Mouse (Mus musculus) limb, embryonic 12.5 days (tissue): ENCODE results near the gene Spata31d1b. TPM values are rescaled to one million over a fixed set of nuclear protein-coding genes. Genes with fewer than 3 reads are reported as not detected.
"Not testable (repeated sequence)": the region's sequence is repeated elsewhere in the genome, so short reads cannot be mapped to it uniquely, and the experiment has no call there.

Experiments used
- ATAC-seq: fragments of 200-750 bp; cut with Nextera tagmentation; 2 replicates; pipeline ENCODE4 v1.8.0; 2017; ENCODE audit warnings: low read depth, moderate TSS enrichment; ENCODE audit not compliant: insufficient number of reproducible peaks, insufficient read depth, low FRiP score, low TSS enrichment
- H3K27ac ChIP-seq: fragments of 300-500 bp; sonication (generic); 2 replicates; pipeline ENCODE4 v1.5.1; 2016; ENCODE audit warnings: mild to moderate bottlenecking, moderate library complexity
- H3K27me3 ChIP-seq: fragments of 300-500 bp; sonication (generic); 2 replicates; pipeline ENCODE4 v1.6.1; 2016; ENCODE audit warnings: mild to moderate bottlenecking, moderate library complexity
- H3K36me3 ChIP-seq: fragments of 300-500 bp; sonication (generic); 2 replicates; pipeline ENCODE4 v1.6.1; 2016; ENCODE audit warnings: mild to moderate bottlenecking, moderate library complexity
- H3K4me1 ChIP-seq: fragments of 300-500 bp; sonication (generic); replicated peaks from 2 replicates; pipeline ENCODE4 v1.6.1; 2016
- H3K4me2 ChIP-seq: fragments of 300-500 bp; sonication (generic); 2 replicates; pipeline ENCODE4 v1.6.1; 2016; ENCODE audit warnings: mild to moderate bottlenecking, moderate library complexity
- H3K4me3 ChIP-seq: fragments of 300-500 bp; sonication (generic); replicated peaks from 2 replicates; pipeline ENCODE4 v1.5.1; 2016; ENCODE audit warnings: mild to moderate bottlenecking
- H3K9ac ChIP-seq: fragments of 300-500 bp; sonication (generic); replicated peaks from 2 replicates; pipeline ENCODE4 v1.6.1; 2016; ENCODE audit warnings: mild to moderate bottlenecking, moderate library complexity
- H3K9me3 ChIP-seq: fragments of 300-500 bp; sonication (generic); 2 replicates; pipeline ENCODE4 v1.6.1; 2016; ENCODE audit warnings: mild to moderate bottlenecking, moderate library complexity
- WGBS: fragments of 180-500 bp; shearing (Covaris S2); methylation state at CpG from one replicate; pipeline ENCODE4 v1.1.7; 2016; 5-methylcytosine and 5-hydroxymethylcytosine counted together
- polyA plus RNA-seq: library from polyadenylated mRNA; unstranded; fragments of >200 nt; fragmentation: Nextera tagmentation; extraction: Ambion mirVana; gene quantifications from 2 replicates; pipeline ENCODE4 v1.2.1, GENCODE M21; 2016

Gene Spata31d1b
- polyA plus RNA-seq = not detected in 2 replicates

DNA sequence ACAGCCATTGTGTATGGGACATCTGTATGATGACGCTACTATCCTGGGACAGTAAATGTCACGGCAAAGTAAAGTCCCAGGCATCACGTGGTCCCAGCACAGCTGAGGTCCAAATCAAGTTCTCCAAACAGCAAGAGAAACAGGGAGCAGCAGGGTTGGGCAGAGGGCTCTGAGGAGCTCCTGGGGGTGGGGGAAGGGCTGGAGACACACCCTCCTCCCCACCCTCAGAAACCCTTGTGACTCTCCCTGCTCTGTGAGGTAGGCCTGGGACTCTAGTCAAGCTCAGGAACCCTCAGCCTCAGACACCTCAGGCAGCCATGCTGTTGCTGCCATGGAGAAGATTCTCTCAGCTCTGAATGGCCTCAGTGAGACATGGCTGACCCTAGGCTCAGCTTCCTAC lies at the start of gene Spata31d1b:
Gene Spata31d1b, plus strand, starts transcription at position 301 of the 400 bp plus-strand sequence.
- not testable (repeated sequence) for H3K36me3 ChIP-seq, H3K9ac ChIP-seq, H3K4me3 ChIP-seq, H3K27me3 ChIP-seq, H3K9me3 ChIP-seq, H3K4me2 ChIP-seq, H3K4me1 ChIP-seq, ATAC-seq, H3K27ac ChIP-seq
- 74% methylated on average over 3 of the region's 3 CpGs for WGBS

DNA sequence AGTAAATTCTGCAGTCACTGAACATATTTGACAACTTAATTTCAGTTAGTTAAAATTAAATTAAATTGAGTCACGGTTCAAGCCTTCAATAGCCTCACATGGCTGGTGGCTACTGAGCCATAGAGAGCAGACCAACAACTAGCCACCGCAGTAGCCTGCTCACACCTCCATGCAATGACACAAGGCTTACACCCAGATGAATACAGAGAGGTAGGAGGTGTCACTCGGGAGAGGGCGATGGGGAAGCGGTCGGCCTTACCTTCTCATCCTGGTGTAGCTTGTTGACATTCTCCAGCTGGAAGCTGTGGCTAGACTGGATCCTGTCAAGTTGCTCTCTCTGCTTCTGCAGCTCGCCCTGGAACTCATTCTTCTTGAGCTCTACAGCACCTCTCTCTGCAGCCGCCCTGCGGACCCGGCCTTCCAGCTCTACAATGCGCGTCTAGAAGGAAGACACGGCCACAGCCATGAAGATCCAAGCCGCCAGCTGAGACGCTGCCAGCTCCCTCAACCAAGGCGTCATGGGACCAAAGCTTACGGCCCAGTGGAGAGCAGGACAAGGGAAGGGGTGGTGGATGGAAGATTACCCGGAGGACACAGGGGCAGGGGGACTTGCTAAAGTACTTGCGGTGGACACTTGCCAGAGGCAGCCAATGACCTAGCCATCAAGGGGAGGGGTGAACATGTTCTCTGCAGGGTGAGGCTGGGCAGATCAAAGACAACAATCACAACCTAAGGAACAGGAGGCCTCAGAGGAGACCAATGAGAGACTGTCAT lies 48.0 kb upstream of the Spata31d1b start:
- Histone ChIP-seq H3K36me3 (peaks cover 63% of the 10 kb centered on the region), H3K9ac (no peak overlapping the region), H3K27ac (no peak overlapping the region), H3K4me3 (no peak overlapping the region), H3K27me3 (no peaks in the 10 kb centered on the region), H3K4me2 (no peak overlapping the region), H3K4me1 (peaks cover 4% of the 10 kb centered on the region; the same call in 1 of the 2 replicates), H3K9me3 (no peaks in the 10 kb centered on the region)
- ATAC-seq = no peak
- WGBS = 92% methylated on average over 19 of the region's 19 CpGs

DNA sequence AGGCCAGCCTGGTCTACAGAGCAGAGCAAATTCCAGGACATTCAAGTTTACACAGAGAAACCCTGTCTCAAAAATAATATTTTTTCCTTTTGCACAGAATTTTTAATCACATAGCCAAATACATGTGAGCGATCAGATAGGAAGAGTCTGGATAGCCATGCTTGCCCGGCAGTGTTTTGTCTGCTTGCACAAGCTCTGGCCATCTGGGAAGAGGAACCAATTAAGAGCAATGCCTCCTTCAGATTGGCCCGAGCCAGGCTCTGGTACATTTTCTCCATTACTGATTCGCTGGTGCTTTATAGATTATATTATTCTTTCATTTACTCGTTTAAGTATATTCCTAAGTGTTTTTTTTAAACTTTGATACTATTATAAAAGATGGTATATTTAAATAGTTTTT lies 44.3 kb upstream of the Spata31d1b start:
- H3K4me3 ChIP-seq = no peak overlapping the region
- 88% methylated on average over 5 of the region's 5 CpGs for WGBS

DNA sequence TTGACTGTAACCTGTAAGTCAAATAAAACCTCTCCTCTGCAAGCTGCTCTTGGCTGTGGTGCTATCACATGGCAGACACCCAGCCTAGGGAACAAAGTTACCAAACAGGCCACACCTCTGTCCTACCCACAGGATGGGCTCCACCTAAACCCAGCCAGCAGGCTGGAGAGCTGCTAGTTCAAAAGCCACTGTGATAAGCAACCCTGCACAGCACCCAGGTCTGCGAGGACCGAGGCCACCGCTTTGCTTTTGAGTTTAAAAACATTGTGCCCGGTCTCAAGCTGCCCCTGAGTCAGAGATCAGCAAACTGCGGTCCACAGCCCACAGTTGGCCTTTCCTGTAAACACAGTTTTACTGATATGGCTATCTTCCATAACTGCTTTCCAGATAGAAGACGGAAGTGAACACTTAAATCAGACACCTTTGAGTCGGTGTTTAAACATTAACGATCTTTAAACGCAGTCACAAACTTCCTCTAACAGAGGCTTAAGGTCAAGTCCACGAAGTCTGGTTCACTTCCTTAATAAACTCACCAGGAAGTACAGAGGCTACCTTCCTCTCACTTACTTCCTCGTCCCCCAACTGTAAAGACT lies 43.5 kb upstream of the Spata31d1b start:
- no peak for ATAC-seq
- no peaks in the 10 kb centered on the region for H3K9me3 ChIP-seq
- peaks cover 25% of the 10 kb centered on the region for H3K36me3 ChIP-seq

More for the DNA sequence above, 44.3 kb upstream of the Spata31d1b start:
- peaks cover 34% of the 10 kb centered on the region for H3K36me3 ChIP-seq
- peaks cover 4% of the 10 kb centered on the region; the same call in 1 of the 2 replicates for H3K4me1 ChIP-seq
- H3K4me2 ChIP-seq = no peak overlapping the region
- no peaks in the 10 kb centered on the region for H3K27me3 ChIP-seq
- ATAC-seq = no peak
- no peaks in the 10 kb centered on the region for H3K9me3 ChIP-seq
- no peak overlapping the region for H3K9ac ChIP-seq
- no peak overlapping the region for H3K27ac ChIP-seq

DNA sequence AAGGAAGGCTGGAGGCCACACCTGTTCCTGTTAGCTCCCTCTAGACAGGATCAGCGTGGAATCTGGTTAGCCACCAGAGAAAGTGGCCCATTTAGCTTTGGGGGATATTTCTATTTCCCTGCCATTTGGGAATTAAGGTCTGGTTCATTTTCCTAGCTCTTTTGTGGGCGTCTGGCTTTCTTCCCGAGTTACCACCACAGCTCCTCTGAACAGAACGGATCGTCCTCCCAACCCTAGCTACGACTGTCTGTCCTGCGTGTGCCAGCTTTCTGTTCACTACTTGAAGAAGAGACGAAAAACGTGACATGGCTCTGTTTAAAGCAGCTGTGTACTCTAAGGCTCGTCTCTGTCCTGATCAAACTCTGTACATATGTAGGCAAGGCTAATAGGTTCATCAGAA lies 42.1 kb upstream of the Spata31d1b start:
- Histone ChIP-seq H3K4me2 (no peak overlapping the region), H3K4me1 (peaks cover 20% of the 10 kb centered on the region), H3K9ac (no peak overlapping the region), H3K27ac (no peak overlapping the region), H3K4me3 (no peak overlapping the region), H3K9me3 (no peaks in the 10 kb centered on the region), H3K27me3 (no peaks in the 10 kb centered on the region), H3K36me3 (peaks cover 12% of the 10 kb centered on the region)
- 89% methylated on average over 10 of the region's 10 CpGs for WGBS
- ATAC-seq = no peak

More for the DNA sequence above, 43.5 kb upstream of the Spata31d1b start:
- Histone ChIP-seq H3K4me1 (peaks cover 10% of the 10 kb centered on the region), H3K27ac (no peak overlapping the region), H3K9ac (no peak overlapping the region), H3K4me3 (no peak overlapping the region), H3K27me3 (no peaks in the 10 kb centered on the region), H3K4me2 (no peak overlapping the region)
- WGBS = 51% methylated on average over 11 of the region's 11 CpGs

DNA sequence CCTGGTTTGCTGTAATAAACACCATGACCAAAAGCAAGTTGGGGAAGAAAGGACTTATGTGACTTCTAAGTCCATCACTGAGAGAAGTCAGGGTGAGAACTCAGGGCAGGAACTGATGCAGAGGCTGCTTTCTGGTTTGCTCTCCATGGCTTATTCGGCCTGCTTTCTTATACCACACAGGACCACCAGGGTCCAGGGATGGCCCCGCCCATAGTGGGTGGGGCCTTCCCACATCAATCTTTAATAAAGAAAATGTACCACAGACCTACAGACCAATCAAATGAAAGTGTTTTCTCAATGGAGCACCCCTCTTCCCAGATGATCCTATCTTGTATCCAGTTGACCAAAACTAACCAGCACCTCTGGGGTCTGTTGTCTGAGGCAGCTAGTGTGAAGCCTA lies 40.6 kb upstream of the Spata31d1b start:
- no peaks in the 10 kb centered on the region for H3K9me3 ChIP-seq
- H3K27ac ChIP-seq = no peak overlapping the region
- peaks cover 20% of the 10 kb centered on the region for H3K4me1 ChIP-seq
- WGBS = 76% methylated on average over 2 of the region's 2 CpGs
- no peak overlapping the region for H3K4me3 ChIP-seq
- peaks cover 7% of the 10 kb centered on the region; the same call in 1 of the 2 replicates for H3K36me3 ChIP-seq
- H3K9ac ChIP-seq = no peak overlapping the region
- H3K27me3 ChIP-seq = no peaks in the 10 kb centered on the region
- ATAC-seq = no peak
- no peak overlapping the region for H3K4me2 ChIP-seq

DNA sequence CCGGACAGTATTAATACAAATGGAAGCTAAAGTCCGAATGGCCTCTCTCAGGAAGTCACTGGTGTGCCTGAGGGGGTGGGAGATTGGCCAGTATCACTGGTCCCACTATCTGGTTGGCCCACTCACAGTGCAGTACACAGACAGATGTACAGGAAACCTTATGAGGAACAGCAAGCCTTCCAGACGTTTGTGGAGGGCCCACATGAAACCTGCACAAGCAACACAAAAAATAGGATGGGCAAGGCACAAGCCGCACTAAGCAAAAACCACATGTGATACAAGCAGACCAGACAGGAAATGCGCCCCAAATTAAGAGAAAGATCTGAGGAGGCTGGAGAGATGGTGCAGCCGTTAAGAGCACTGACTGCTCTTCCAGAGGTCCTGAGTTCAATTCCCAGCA lies 39.8 kb upstream of the Spata31d1b start:
- H3K27me3 ChIP-seq = no peaks in the 10 kb centered on the region
- no peak for ATAC-seq
- no peak overlapping the region for H3K9ac ChIP-seq
- H3K4me3 ChIP-seq = no peak overlapping the region
- H3K4me1 ChIP-seq = peaks cover 20% of the 10 kb centered on the region
- no peak overlapping the region for H3K27ac ChIP-seq
- WGBS = 57% methylated on average over 6 of the region's 6 CpGs
- no peak overlapping the region for H3K4me2 ChIP-seq
- no peaks in the 10 kb centered on the region for H3K9me3 ChIP-seq
- peaks cover 4% of the 10 kb centered on the region; the same call in 1 of the 2 replicates for H3K36me3 ChIP-seq

DNA sequence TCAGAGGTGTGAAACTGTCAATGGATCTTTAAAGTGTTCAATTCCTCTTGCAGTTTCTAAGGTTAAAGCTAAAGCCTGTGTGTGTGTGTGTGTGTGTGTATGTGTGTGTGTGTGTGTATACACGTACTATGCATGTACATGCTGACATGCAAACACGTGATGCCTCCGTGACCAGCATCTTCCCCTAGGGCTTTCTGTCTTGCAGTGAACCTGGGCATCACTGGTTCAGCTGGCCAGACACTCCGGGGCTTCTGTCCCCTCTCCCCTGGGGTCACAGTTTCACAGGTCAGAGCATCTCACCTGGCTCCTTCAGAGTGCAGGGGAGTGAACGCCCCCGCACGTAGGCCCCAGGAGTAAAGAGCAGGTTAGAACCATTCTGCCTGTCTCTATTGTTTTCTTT lies 38.5 kb upstream of the Spata31d1b start:
- Histone ChIP-seq H3K4me2 (peak overlapping the region; percentile 41), H3K4me1 (peaks cover 18% of the 10 kb centered on the region), H3K4me3 (no peak overlapping the region), H3K27me3 (no peaks in the 10 kb centered on the region), H3K9me3 (no peaks in the 10 kb centered on the region), H3K36me3 (no peaks in the 10 kb centered on the region), H3K9ac (0 out of 2 replicates have a peak overlapping the region, but pooled peaks have one; percentile 27), H3K27ac (no peak overlapping the region)
- 52% methylated on average over 7 of the region's 7 CpGs for WGBS
- no peak for ATAC-seq

DNA sequence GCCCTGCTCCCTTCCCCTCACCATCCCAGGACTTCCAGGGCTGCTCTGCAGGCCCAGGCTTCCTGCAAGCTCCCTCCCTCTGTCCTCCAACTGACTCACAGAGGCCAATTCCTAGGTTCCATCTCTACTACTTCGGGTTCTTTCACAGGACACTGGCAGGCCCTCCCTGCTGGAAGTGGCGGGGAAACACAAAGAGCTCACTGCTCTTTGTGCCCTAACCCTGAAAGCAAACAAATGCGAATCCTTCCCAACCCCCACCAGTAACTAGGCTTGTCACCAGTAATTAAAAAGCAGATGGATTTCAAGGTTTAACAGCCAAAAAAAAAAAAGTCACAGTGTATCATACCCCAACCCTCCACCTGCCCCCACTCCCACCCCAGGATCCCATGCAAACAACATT lies 37.9 kb upstream of the Spata31d1b start:
- Histone ChIP-seq H3K27me3 (no peaks in the 10 kb centered on the region), H3K36me3 (no peaks in the 10 kb centered on the region), H3K9ac (peak overlapping the region; percentile 85; the same call in 1 of the 2 replicates), H3K4me1 (peaks cover 16% of the 10 kb centered on the region), H3K4me2 (peak overlapping the region; percentile 77), H3K4me3 (peak overlapping the region; percentile 78), H3K9me3 (no peaks in the 10 kb centered on the region), H3K27ac (no peak overlapping the region)
- 11% methylated on average over 3 of the region's 3 CpGs for WGBS
- ATAC-seq = no peak

DNA sequence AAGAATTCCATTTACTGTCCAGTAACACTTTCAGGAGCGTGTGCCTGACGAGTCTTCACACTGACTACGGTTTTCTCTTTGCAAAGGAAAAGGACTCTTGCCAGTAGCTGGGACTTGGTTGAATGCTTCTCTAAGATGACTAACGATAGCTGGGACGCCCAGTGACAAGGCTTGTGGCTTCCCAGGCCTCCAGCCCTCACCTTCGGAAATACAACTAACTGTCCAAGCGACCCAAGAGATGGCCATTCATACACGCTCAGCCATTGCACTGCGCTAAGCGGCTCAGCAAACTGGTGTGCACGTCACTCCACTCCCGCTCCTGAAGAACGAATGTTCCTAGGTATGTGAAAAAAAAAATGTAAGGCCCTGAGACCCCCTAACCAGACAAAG lies 37.3 kb upstream of the Spata31d1b start:
- WGBS = 0% methylated on average over 13 of the region's 13 CpGs
- Histone ChIP-seq H3K9ac (peak overlapping the region; percentile 85), H3K4me2 (peak overlapping the region; percentile 77), H3K36me3 (no peaks in the 10 kb centered on the region), H3K4me3 (peak overlapping the region; percentile 78), H3K27ac (peak overlapping the region; percentile 85), H3K4me1 (peaks cover 16% of the 10 kb centered on the region), H3K9me3 (no peaks in the 10 kb centered on the region), H3K27me3 (no peaks in the 10 kb centered on the region)
- no peak for ATAC-seq

DNA sequence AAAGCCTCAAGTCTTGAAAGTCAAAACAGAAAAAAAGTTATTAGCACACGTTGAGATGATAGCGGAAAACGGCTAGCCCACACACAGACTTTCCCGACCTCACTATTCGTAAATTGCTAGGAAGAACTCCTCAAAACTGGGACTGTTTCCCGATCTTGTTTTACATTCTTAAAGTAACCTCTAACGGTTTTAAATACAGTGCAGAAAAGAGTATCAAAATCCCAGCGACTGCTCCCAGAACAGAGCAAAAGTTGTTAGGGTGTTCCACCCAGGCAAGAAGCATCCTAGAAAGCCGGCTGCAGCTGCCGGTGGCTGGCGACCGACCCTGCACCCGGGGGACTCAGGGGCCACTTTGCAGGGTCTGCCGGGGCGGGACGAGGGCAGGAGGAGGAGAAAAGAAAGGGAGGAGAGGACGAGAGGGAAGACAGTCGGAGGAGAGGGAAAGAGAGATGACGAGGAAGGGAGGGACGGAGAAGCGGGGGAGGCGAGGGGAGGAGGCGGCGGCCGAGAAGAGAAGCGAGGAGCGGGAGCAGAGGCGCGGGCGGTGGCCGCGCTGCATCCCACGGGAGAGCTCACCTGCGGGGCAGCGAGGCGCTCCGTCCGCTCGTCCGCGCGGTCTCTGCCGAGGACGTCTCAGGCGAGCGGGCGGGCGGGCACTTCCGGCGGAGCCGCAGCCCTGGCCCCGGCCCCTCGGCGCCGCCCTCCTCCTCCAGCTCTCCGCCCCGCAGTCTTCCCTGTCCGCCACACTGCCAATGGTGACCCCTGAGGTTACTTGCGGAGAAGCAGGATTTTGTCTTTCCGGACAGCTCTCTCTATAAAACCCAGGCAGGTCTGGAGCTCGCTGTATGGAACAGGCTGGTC lies 36.7 kb upstream of the Spata31d1b start, which contains the start of gene Golm1:
Gene Golm1, minus strand, starts transcription at position 661 of the 861 bp plus-strand sequence.
- no peaks in the 10 kb centered on the region for H3K27me3 ChIP-seq
- H3K4me3 ChIP-seq = peak within 1 kb of the TSS; percentile 78
- no peaks in the 10 kb centered on the region for H3K36me3 ChIP-seq
- ATAC-seq = peak; percentile 81
- H3K9me3 ChIP-seq = no peaks in the 10 kb centered on the region
- whole genome bisulfite sequencing = under 1% methylated on average over 49 of the region's 61 CpGs
- H3K27ac ChIP-seq = peak within 1 kb of the TSS; percentile 85
- H3K4me2 ChIP-seq = peak within 1 kb of the TSS; percentile 77
- peaks cover 16% of the 10 kb centered on the region for H3K4me1 ChIP-seq
- peak within 1 kb of the TSS; percentile 85 for H3K9ac ChIP-seq
